Mouse (Mus musculus): Measurements from ENCODE around the gene Slc6a4.

- TF ChIP-seq POLR2A (IDR thresholded peaks at IDR 0.05; ENCODE audit: low read depth, low read length): no peak
- no peak for TF ChIP-seq CTCF (IDR thresholded peaks at IDR 0.05; ENCODE audit: extremely low read depth, insufficient read depth, insufficient read length, insufficient replicate concordance)
Measured at GRCm38 (mm10) chr11:77018046-77018445, 19.6 kb downstream of the Slc6a4 start.
